Mouse (Mus musculus): Measurements from ENCODE around the gene Epha4.

The Epha4 gene

GRCm38 (mm10) chr1:77407417-77407816, 107.5 kb downstream of the Epha4 start:
- in situ Hi-C loops (cut with MboI): no loop called here

GRCm38 (mm10) chr1:77406631-77407030, 108.3 kb downstream of the Epha4 start:
- in situ Hi-C loops (cut with MboI): no loop called here

- in situ Hi-C loops (cut with MboI): no loop called here
Measured at GRCm38 (mm10) chr1:77404537-77404936, 110.4 kb downstream of the Epha4 start.

- in situ Hi-C loops (cut with MboI): no loop called here
Measured at GRCm38 (mm10) chr1:77402942-77403341, 111.9 kb downstream of the Epha4 start.

GRCm38 (mm10) chr1:77401465-77401864, 113.4 kb downstream of the Epha4 start:
- in situ Hi-C loops (cut with MboI): no loop called here

- in situ Hi-C loops (cut with MboI): no loop called here
Measured at GRCm38 (mm10) chr1:77391590-77391989, 123.3 kb downstream of the Epha4 start.

- in situ Hi-C loops (cut with MboI): no loop called here
Measured at GRCm38 (mm10) chr1:77389069-77389468, 125.8 kb downstream of the Epha4 start.

- in situ Hi-C loops (cut with MboI): no loop called here
Measured at GRCm38 (mm10) chr1:77388556-77388955, 126.3 kb downstream of the Epha4 start.

GRCm38 (mm10) chr1:77385613-77386012, 129.3 kb downstream of the Epha4 start:
- in situ Hi-C loops (cut with MboI): no loop called here

- in situ Hi-C loops (cut with MboI): no loop called here
Measured at GRCm38 (mm10) chr1:77383466-77383865, 131.4 kb downstream of the Epha4 start.

- in situ Hi-C loops (cut with MboI): no loop called here
Measured at GRCm38 (mm10) chr1:77377550-77377980, 137.3 kb downstream of the Epha4 start.

GRCm38 (mm10) chr1:77374054-77374453, 140.8 kb downstream of the Epha4 start:
- in situ Hi-C loops (cut with MboI): no loop called here

- in situ Hi-C loops (cut with MboI): no loop called here
Measured at GRCm38 (mm10) chr1:77370921-77371320, 144.0 kb downstream of the Epha4 start.

- in situ Hi-C loops (cut with MboI): no loop called here
Measured at GRCm38 (mm10) chr1:77369255-77369837, 145.5 kb downstream of the Epha4 start.

- in situ Hi-C loops (cut with MboI): no loop called here
Measured at GRCm38 (mm10) chr1:77365850-77366249, 149.0 kb downstream of the Epha4 start.

- in situ Hi-C loops (cut with MboI): no loop called here
Measured at GRCm38 (mm10) chr1:77364596-77364995, 150.3 kb downstream of the Epha4 start.

GRCm38 (mm10) chr1:77363848-77364247, 151.0 kb downstream of the Epha4 start:
- in situ Hi-C loops (cut with MboI): no loop called here

GRCm38 (mm10) chr1:77346459-77346858, 168.4 kb downstream of the Epha4 start:
- in situ Hi-C loops (cut with MboI): no loop called here

- in situ Hi-C loops (cut with MboI): no loop called here
Measured at GRCm38 (mm10) chr1:77343792-77344191, 171.1 kb downstream of the Epha4 start.

- in situ Hi-C loops (cut with MboI): no loop called here
Measured at GRCm38 (mm10) chr1:77339701-77340100, 175.2 kb downstream of the Epha4 start.

- in situ Hi-C loops (cut with MboI): no loop called here
Measured at GRCm38 (mm10) chr1:77338346-77338745, 176.5 kb downstream of the Epha4 start.

- in situ Hi-C loops (cut with MboI): no loop called here
Measured at GRCm38 (mm10) chr1:77336937-77337336, 178.0 kb downstream of the Epha4 start.

GRCm38 (mm10) chr1:77318597-77319127, 196.2 kb downstream of the Epha4 start:
- in situ Hi-C loops (cut with MboI): no loop called here
